Mouse (Mus musculus): ENCODE measurements around the gene Zfp956. TPM values are rescaled to one million over a fixed set of nuclear protein-coding genes. Genes with fewer than 3 reads are reported as not detected.
"Not testable (repeated sequence)": the region's sequence is repeated elsewhere in the genome, so short reads cannot be mapped to it uniquely, and the experiment has no call there.

Gene Zfp956
- total RNA-seq, 2 experiments from 2014 or later: 23.8 to 24.8 TPM

GRCm38 (mm10) chr6:47960685-47961421 lies 7.7 kb downstream of the Zfp956 start:
- no peak for DNase-seq (ENCODE audit: extremely low spot score in 1 of 2, low spot score in 2 of 2)
- intact Hi-C loops (cut with DNase I): no loop called here

GRCm38 (mm10) chr6:47963051-47963450 lies 9.9 kb downstream of the Zfp956 start:
- no peak for DNase-seq (ENCODE audit: extremely low spot score in 1 of 2, low spot score in 2 of 2)
- intact Hi-C loops (cut with DNase I): no loop called here

GRCm38 (mm10) chr6:47968166-47968565 lies 15.0 kb downstream of the Zfp956 start:
- intact Hi-C loops (cut with DNase I); DNase-seq (ENCODE audit: extremely low spot score in 1 of 2, low spot score in 2 of 2): not testable (repeated sequence)

- intact Hi-C loops (cut with DNase I): no loop called here
- no peak for DNase-seq (ENCODE audit: extremely low spot score in 1 of 2, low spot score in 2 of 2)
Measured at GRCm38 (mm10) chr6:47974599-47974998, 21.4 kb downstream of the Zfp956 start.

- intact Hi-C loops (cut with DNase I): no loop called here
- peak; percentile 53 to 69 for DNase-seq (ENCODE audit: extremely low spot score in 1 of 2, low spot score in 2 of 2)
Measured at GRCm38 (mm10) chr6:47978897-47979368, 25.7 kb downstream of the Zfp956 start.

GRCm38 (mm10) chr6:47983936-47984335 lies 30.7 kb downstream of the Zfp956 start:
- no peak for DNase-seq (ENCODE audit: extremely low spot score in 1 of 2, low spot score in 2 of 2)
- intact Hi-C loops (cut with DNase I): no loop called here

GRCm38 (mm10) chr6:47995661-47996060 lies 42.5 kb downstream of the Zfp956 start:
- intact Hi-C loops (cut with DNase I): no loop called here
- no peak for DNase-seq (ENCODE audit: extremely low spot score in 1 of 2, low spot score in 2 of 2)

- intact Hi-C loops (cut with DNase I): no loop called here
- no peak for DNase-seq (ENCODE audit: extremely low spot score in 1 of 2, low spot score in 2 of 2)
Measured at GRCm38 (mm10) chr6:48010727-48011126, 57.5 kb downstream of the Zfp956 start.

Other genes starting within 250 kb of the Zfp956 start
- gene Pdia4, start 140.0 kb upstream of the Zfp956 start, total RNA-seq (2021): 10 to 100 TPM; 39.7 to 44.2 TPM
- gene Zfp786, start 122.5 kb upstream of the Zfp956 start, total RNA-seq (2021): 1 to 10 TPM; 6.1 to 6.6 TPM
- 10 to 100 TPM; 18.9 to 21.0 TPM for gene Zfp398, start 117.7 kb upstream of the Zfp956 start, total RNA-seq (2021)
- 10 to 100 TPM; 26.6 to 28.1 TPM for gene Zfp282, start 76.2 kb upstream of the Zfp956 start, total RNA-seq (2021)
- 10 to 100 TPM; 14.8 to 16.7 TPM for gene Zfp212, start 32.9 kb upstream of the Zfp956 start, total RNA-seq (2021)
- 10 to 100 TPM; 36.3 to 42.1 TPM for gene Zfp777, start 95.5 kb downstream of the Zfp956 start, total RNA-seq (2021)
- 10 to 100 TPM; 28.7 to 29.6 TPM for gene Zfp746, start 133.2 kb downstream of the Zfp956 start, total RNA-seq (2021)

Measured in left cerebral cortex, postnatal 10 days (tissue).